Mouse (Mus musculus): ENCODE results near the gene Vgll3. TPM values are rescaled to one million over a fixed set of nuclear protein-coding genes. Genes with fewer than 3 reads are reported as not detected.
A peak's percentile ranks its signal among the peaks of the same experiment; 100 is the strongest.

Vgll3 gene
- 1 to 10 TPM; 3.8 to 7.4 TPM for total RNA-seq (2021)
- long read RNA-seq, partial matches to known transcripts, result 2 of 2 reads
- long read RNA-seq, other reads (novel, unspliced or antisense), result 0 of 2 reads

GRCm38 (mm10) chr16:65814918-65815881 lies at the start of gene Vgll3:
TSS of gene Vgll3 (plus strand) at chr16:65815257.
- DNase-seq (ENCODE audit: low spot score in 2 of 2), result peak; percentile 33 to 49

DNA sequence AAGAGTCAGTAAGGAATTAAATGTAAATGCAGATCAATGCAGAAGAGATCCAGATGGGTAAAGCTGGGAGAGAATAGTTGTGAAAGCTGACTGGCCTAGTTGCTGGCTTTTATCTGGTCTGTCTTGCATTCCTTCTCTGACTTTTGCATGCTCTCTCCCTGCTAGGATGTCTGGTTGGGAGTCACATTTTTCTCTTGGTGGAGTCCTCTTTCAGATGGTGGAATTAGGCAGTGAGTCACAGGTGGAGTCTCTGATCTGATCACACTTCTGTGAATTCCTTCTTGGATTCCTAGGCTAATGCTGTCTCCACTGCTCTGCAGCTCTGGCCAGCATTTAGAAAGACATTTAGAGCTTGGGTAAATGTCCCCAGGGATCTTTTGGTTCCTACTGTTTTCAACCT lies 49.1 kb upstream of the Vgll3 start:
- no peak for DNase-seq (ENCODE audit: low spot score in 2 of 2)

- peak in 1 of 2 experiments; percentile 17 for DNase-seq (ENCODE audit: low spot score in 2 of 2)
Observed at GRCm38 (mm10) chr16:65785959-65786358, 29.1 kb upstream of the Vgll3 start.

- DNase-seq (ENCODE audit: low spot score in 2 of 2), result no peak
Observed at GRCm38 (mm10) chr16:65816059-65816458, 1.0 kb downstream of the Vgll3 start.

GRCm38 (mm10) chr16:65818779-65819178 lies 3.7 kb downstream of the Vgll3 start:
- no peak for DNase-seq (ENCODE audit: low spot score in 2 of 2)

GRCm38 (mm10) chr16:65820803-65821202 lies 5.7 kb downstream of the Vgll3 start:
- no peak for DNase-seq (ENCODE audit: low spot score in 2 of 2)

- DNase-seq (ENCODE audit: low spot score in 2 of 2), result no peak
Observed at GRCm38 (mm10) chr16:65823721-65824120, 8.7 kb downstream of the Vgll3 start.

DNA sequence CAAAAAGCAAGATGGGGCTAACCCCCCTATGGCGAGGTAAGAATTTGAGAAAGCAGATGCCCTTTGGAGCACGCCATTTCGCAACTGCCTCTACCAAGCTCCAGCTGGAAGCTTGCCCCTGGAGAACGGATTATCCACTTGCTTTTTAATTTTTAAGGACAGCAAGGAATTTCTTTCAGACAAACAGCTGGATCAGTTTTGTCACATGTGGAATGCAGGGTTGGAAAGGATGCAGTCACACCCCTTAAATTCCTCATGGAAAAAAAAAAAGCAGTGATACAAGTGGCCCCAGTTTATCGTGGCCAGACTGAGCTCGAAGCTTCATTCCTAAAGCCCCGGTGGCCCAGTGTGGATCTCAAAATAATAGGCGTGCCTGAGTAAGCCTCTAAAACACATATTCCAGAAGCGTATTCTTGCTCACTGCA lies 13.1 kb downstream of the Vgll3 start:
- no peak for DNase-seq (ENCODE audit: low spot score in 2 of 2)

GRCm38 (mm10) chr16:65829096-65829495 lies 14.0 kb downstream of the Vgll3 start:
- no peak for DNase-seq (ENCODE audit: low spot score in 2 of 2)

- DNase-seq (ENCODE audit: low spot score in 2 of 2), result no peak
Observed at GRCm38 (mm10) chr16:65834721-65835120, 19.7 kb downstream of the Vgll3 start.

- no peak for DNase-seq (ENCODE audit: low spot score in 2 of 2)
Observed at GRCm38 (mm10) chr16:65850126-65850525, 35.1 kb downstream of the Vgll3 start.

GRCm38 (mm10) chr16:65864471-65864870 lies 49.4 kb downstream of the Vgll3 start:
- no peak for DNase-seq (ENCODE audit: low spot score in 2 of 2)

DNA sequence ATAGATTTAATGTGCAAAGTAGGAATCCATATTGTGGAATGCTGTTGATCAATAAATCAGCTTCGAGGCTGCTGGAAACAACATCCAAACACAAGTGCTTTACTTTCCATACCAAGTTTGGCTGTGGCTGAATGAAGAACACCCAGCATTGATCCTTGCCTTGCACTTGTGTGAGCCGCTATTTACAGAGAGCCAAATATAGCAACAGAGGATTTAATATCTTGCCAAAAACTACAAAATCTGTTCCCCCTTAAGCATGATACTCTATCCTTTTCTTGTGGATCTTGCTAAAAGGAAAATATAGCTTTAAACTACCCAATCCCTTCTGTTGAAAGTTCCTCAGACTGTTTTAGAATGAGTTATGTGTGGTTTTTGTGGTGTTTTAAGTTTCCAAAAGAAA lies 52.9 kb downstream of the Vgll3 start:
- DNase-seq (ENCODE audit: low spot score in 2 of 2), result no peak

GRCm38 (mm10) chr16:65868933-65869332 lies 53.9 kb downstream of the Vgll3 start:
- no peak for DNase-seq (ENCODE audit: low spot score in 2 of 2)

DNA sequence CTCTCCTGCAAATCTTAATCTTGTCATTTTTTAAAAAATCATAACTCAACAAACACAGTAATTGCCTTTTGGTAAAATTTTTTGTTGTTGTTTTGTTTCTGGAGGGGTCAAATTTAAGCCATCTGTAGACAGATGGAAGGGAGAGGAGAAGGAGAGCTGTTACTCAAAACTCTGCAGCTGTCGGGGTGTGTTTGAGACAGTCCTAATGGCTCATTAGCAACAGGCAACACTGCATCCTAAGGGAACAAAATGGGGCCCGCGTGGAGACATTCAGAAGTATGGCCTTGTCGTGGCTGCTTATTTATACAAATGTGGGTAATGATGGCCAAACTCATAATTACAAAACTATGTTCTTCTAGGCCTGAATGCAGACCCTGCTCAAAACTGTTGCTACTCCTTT lies 73.9 kb downstream of the Vgll3 start:
- no peak for DNase-seq (ENCODE audit: low spot score in 2 of 2)

Data from layer of hippocampus, postnatal 10 days (tissue).